Mouse (Mus musculus): ENCODE data around the gene Pgpep1. TPM values are rescaled to one million over a fixed set of nuclear protein-coding genes. Genes with fewer than 3 reads are reported as not detected.

Gene Pgpep1
- polyA plus RNA-seq, 1 experiment from 2014 or later = 50.5 TPM

GRCm38 (mm10) chr8:70596775-70597416, 63.3 kb downstream of the Pgpep1 start:
- peaks cover 37% of the 10 kb centered on the region for H3K36me3 ChIP-seq
- peak overlapping the region; percentile 89 for H3K4me2 ChIP-seq
- peak overlapping the region; percentile 55 for H3K4me3 ChIP-seq
- 81% methylated on average over 17 of the region's 17 CpGs for WGBS
- H3K4me1 ChIP-seq = peaks cover 74% of the 10 kb centered on the region
- peaks cover 6% of the 10 kb centered on the region; the same call in 1 of the 2 replicates for H3K27me3 ChIP-seq
- no peak overlapping the region for H3K27ac ChIP-seq
- peak overlapping the region; percentile 85 for H3K9ac ChIP-seq
- ATAC-seq (ENCODE audit: insufficient number of reproducible peaks, insufficient read depth, low FRiP score, low TSS enrichment, low read depth) = no peak
- H3K9me3 ChIP-seq = no peaks in the 10 kb centered on the region

Other genes starting within 250 kb of the Pgpep1 start
- 26.6 and 28.1 TPM in 2 replicates for gene Crtc1, start 220.8 kb downstream of the Pgpep1 start, polyA plus RNA-seq (2015; fragmentation: Nextera tagmentation; extraction: Ambion mirVana)
- 28.2 and 30.8 TPM in 2 replicates for gene Klhl26, start 183.4 kb downstream of the Pgpep1 start, polyA plus RNA-seq (2015; fragmentation: Nextera tagmentation; extraction: Ambion mirVana)
- 32.3 and 34.8 TPM in 2 replicates for gene Tmem59l, start 173.0 kb downstream of the Pgpep1 start, polyA plus RNA-seq (2015; fragmentation: Nextera tagmentation; extraction: Ambion mirVana)
- gene Crlf1, start 167.2 kb downstream of the Pgpep1 start, polyA plus RNA-seq (2015; fragmentation: Nextera tagmentation; extraction: Ambion mirVana) = 152 and 159 TPM in 2 replicates
- gene Rex1bd, start 153.6 kb downstream of the Pgpep1 start, polyA plus RNA-seq (2015; fragmentation: Nextera tagmentation; extraction: Ambion mirVana) = 169 and 178 TPM in 2 replicates
- gene Uba52, start 149.6 kb downstream of the Pgpep1 start, polyA plus RNA-seq (2015; fragmentation: Nextera tagmentation; extraction: Ambion mirVana) = 987 and 1,032 TPM in 2 replicates
- 297 and 306 TPM in 2 replicates for gene Fkbp8, start 132.7 kb downstream of the Pgpep1 start, polyA plus RNA-seq (2015; fragmentation: Nextera tagmentation; extraction: Ambion mirVana)
- gene Kxd1, start 132.4 kb downstream of the Pgpep1 start, polyA plus RNA-seq (2015; fragmentation: Nextera tagmentation; extraction: Ambion mirVana) = 55.4 and 59.9 TPM in 2 replicates
- 20.6 and 21.3 TPM in 2 replicates for gene Ell, start 120.9 kb downstream of the Pgpep1 start, polyA plus RNA-seq (2015; fragmentation: Nextera tagmentation; extraction: Ambion mirVana)
- gene Isyna1, start 66.0 kb downstream of the Pgpep1 start, polyA plus RNA-seq (2015; fragmentation: Nextera tagmentation; extraction: Ambion mirVana) = 153 and 166 TPM in 2 replicates
- gene Ssbp4, start 51.5 kb downstream of the Pgpep1 start, polyA plus RNA-seq (2015; fragmentation: Nextera tagmentation; extraction: Ambion mirVana) = 100 and 107 TPM in 2 replicates
- 1.9 TPM in 2 replicates for gene Lrrc25, start 44.2 kb downstream of the Pgpep1 start, polyA plus RNA-seq (2015; fragmentation: Nextera tagmentation; extraction: Ambion mirVana)
- 0.14 and 0.22 TPM in 2 replicates for gene Gdf15, start 27.9 kb downstream of the Pgpep1 start, polyA plus RNA-seq (2015; fragmentation: Nextera tagmentation; extraction: Ambion mirVana)
- 248 and 270 TPM in 2 replicates for gene Lsm4, start 12.9 kb upstream of the Pgpep1 start, polyA plus RNA-seq (2015; fragmentation: Nextera tagmentation; extraction: Ambion mirVana)
- 54.7 and 68.5 TPM in 2 replicates for gene Jund, start 38.6 kb upstream of the Pgpep1 start, polyA plus RNA-seq (2015; fragmentation: Nextera tagmentation; extraction: Ambion mirVana)
- 0.07 TPM in 1 of 2 replicates, not detected in the other for gene Iqcn, start 43.1 kb upstream of the Pgpep1 start, polyA plus RNA-seq (2015; fragmentation: Nextera tagmentation; extraction: Ambion mirVana)
- not detected in 2 replicates for gene Gm3336, start 58.2 kb upstream of the Pgpep1 start, polyA plus RNA-seq (2015; fragmentation: Nextera tagmentation; extraction: Ambion mirVana)
- 0.13 and 0.14 TPM in 2 replicates for gene Pde4c, start 63.3 kb upstream of the Pgpep1 start, polyA plus RNA-seq (2015; fragmentation: Nextera tagmentation; extraction: Ambion mirVana)
- gene Rab3a, start 94.3 kb upstream of the Pgpep1 start, polyA plus RNA-seq (2015; fragmentation: Nextera tagmentation; extraction: Ambion mirVana) = 23.8 TPM in 2 replicates
- 29.3 and 36.7 TPM in 2 replicates for gene Mpv17l2, start 100.6 kb upstream of the Pgpep1 start, polyA plus RNA-seq (2015; fragmentation: Nextera tagmentation; extraction: Ambion mirVana)
- 76.8 and 85.4 TPM in 2 replicates for gene Pik3r2, start 116.3 kb upstream of the Pgpep1 start, polyA plus RNA-seq (2015; fragmentation: Nextera tagmentation; extraction: Ambion mirVana)
- gene Mast3, start 144.7 kb upstream of the Pgpep1 start, polyA plus RNA-seq (2015; fragmentation: Nextera tagmentation; extraction: Ambion mirVana) = 12.5 and 13.8 TPM in 2 replicates
- gene Il12rb1, start 148.1 kb upstream of the Pgpep1 start, polyA plus RNA-seq (2015; fragmentation: Nextera tagmentation; extraction: Ambion mirVana) = 0.07 and 0.54 TPM in 2 replicates
- 5.9 and 7.7 TPM in 2 replicates for gene Arrdc2, start 179.3 kb upstream of the Pgpep1 start, polyA plus RNA-seq (2015; fragmentation: Nextera tagmentation; extraction: Ambion mirVana)
- gene Kcnn1, start 202.9 kb upstream of the Pgpep1 start, polyA plus RNA-seq (2015; fragmentation: Nextera tagmentation; extraction: Ambion mirVana) = 3.2 and 5.3 TPM in 2 replicates
- gene Ccdc124, start 213.5 kb upstream of the Pgpep1 start, polyA plus RNA-seq (2015; fragmentation: Nextera tagmentation; extraction: Ambion mirVana) = 108 and 124 TPM in 2 replicates
- 0.18 and 0.32 TPM in 2 replicates for gene Slc5a5, start 232.4 kb upstream of the Pgpep1 start, polyA plus RNA-seq (2015; fragmentation: Nextera tagmentation; extraction: Ambion mirVana)
- 4,412 and 4,959 TPM in 2 replicates for gene Rpl18a, start 237.0 kb upstream of the Pgpep1 start, polyA plus RNA-seq (2015; fragmentation: Nextera tagmentation; extraction: Ambion mirVana)
- 49.8 and 52.6 TPM in 2 replicates for gene Map1s, start 245.5 kb upstream of the Pgpep1 start, polyA plus RNA-seq (2015; fragmentation: Nextera tagmentation; extraction: Ambion mirVana)

Measured in embryonic facial prominence, embryonic 13.5 days (tissue).